Mouse (Mus musculus): ENCODE data around the gene Slc6a6. TPM values are rescaled to one million over a fixed set of nuclear protein-coding genes. Genes with fewer than 3 reads are reported as not detected.

The Slc6a6 gene
- total RNA-seq (2021) = 100 to 1,000 TPM; 209 to 474 TPM
- long read RNA-seq, experiment 1, full-length matches to known transcripts = 41 of 75 reads
- long read RNA-seq, experiment 1, partial matches to known transcripts = 1 of 75 reads
- long read RNA-seq, experiment 1, other reads (novel, unspliced or antisense) = 33 of 75 reads
- long read RNA-seq, experiment 2, full-length matches to known transcripts = 229 of 360 reads
- long read RNA-seq, experiment 2, partial matches to known transcripts = 40 of 360 reads
- long read RNA-seq, experiment 2, other reads (novel, unspliced or antisense) = 91 of 360 reads

DNA sequence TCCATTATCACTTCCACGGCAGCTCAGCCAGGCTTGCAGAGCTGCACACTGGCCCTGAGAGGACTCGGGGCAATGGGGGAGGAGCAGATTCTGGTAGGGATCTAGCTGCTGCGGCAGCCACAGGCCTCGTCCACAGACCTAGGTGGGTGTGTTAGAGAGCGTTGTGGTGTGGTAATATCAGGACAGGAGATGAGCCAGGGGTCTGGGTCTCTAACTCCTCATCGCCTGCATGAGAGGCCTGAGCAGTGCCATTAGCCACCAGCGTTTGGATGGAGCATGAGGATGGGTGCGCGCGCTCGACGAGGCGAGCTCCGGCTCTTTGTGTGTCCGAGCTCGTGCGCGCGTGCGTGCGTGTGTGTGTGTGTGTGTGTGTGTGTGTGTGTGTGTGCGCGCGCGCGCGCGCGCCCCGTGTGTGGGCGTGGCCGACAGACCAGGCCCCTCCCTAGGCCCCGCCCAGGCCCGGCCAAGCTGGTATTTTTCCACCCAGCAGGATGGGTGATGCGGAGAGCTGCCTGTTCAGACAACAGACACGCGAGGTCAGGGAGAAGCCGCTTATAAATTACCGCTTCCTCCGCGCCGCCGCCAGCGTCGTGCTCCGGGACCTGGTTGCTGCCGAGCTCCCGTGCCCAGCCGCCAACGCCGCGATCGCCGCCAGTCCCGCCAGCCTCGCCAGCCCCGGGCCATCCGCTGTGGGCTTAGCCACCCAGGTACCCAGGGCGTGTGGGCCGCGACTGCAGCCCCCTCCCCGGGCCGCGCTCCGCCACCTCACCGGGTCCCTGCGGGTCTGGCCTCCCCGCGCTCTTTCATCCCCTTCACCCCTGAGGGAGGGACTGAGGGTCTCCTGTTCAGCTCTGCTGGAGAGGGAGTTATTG lies at the start of gene Slc6a6:
Gene Slc6a6 (plus strand): TSS at position 452 of the 872 bp plus-strand sequence.
- peak; percentile 95 to 96 for DNase-seq (ENCODE audit: low spot score in 2 of 2)

GRCm38 (mm10) chr6:91634417-91634816 lies 49.4 kb upstream of the Slc6a6 start:
- no peak for DNase-seq (ENCODE audit: low spot score in 2 of 2)

DNA sequence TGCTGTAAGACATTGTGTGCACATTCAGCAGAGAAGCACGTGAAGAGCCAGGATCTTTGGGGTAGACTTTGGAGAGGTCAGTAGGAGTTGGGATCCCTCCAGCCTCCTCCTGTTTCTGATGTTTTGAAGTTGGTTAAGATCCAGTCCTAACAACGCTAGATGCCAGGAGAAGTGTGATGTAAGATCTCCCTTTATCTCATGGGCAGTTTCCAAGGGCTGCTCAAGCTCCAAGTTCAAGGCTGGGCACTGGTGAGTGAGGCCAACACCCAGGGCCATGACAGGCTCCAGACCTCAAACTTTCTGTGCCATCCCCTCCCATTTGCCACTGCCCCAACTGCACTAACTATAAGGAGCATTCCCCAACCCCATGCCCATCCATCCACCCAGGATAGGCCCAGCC lies 49.0 kb upstream of the Slc6a6 start:
- DNase-seq (ENCODE audit: low spot score in 2 of 2) = no peak

DNA sequence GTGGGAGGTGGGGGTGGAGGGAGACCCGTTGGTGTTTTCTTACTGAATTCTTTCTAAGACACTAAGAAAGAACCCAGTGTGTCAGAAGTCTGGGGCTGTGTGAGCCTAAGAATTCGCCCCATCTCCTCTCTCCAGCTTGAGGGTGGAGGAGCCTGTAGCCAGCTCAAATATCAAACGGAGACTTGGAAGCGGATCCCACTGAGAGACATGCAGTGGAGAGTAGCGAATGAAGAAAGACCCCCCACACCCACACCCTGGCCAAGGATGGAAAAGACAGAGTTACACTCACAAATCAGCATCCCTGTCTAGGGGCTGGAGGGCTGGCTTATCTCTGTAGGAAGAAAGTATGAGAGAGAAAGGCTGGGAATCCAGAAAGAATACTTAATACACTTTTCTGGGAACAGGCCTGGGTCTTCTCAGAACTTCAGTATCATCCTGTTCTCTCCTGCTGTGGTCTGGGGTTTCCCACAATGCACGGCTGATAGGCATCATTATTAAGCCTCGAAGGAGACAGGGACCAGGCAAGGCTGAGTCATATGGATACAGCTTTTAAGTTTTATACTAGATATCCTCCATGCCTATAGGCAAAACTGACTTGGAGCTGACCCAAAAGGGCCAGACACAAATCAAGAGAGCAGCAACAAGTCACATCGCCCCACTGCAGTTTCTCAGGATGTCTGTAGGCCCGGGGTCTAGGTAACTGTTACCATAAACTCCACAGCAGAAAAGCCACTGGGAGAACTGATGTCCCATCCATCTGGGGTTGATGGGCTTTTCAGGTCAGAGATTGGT lies 45.5 kb upstream of the Slc6a6 start:
- DNase-seq (ENCODE audit: low spot score in 2 of 2) = no peak

DNA sequence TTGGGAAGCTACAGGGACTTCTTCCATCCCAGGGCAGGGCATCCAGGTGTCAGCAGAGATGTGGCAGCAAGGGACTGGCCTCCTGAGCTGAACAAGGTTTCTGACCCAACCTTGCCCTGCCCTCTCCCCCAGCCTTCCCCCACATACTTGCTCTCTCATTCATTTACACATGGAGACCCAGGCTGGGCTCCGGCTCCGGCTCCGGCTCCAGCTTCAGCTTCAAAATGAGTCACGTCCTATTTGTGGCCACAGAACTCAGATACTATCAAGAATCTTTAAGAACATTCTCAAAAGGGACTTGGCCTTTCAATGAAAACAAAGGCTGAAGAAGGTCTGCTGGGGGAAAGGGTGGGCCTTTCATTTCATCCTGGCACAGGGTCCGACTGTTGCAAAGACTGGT lies 40.8 kb upstream of the Slc6a6 start:
- no peak for DNase-seq (ENCODE audit: low spot score in 2 of 2)

GRCm38 (mm10) chr6:91643416-91643921 lies 40.4 kb upstream of the Slc6a6 start:
- DNase-seq (ENCODE audit: low spot score in 2 of 2) = no peak

GRCm38 (mm10) chr6:91646019-91646418 lies 37.8 kb upstream of the Slc6a6 start:
- DNase-seq (ENCODE audit: low spot score in 2 of 2) = no peak

- no peak for DNase-seq (ENCODE audit: low spot score in 2 of 2)
Measured at GRCm38 (mm10) chr6:91646822-91647221, 37.0 kb upstream of the Slc6a6 start.

GRCm38 (mm10) chr6:91647385-91647791 lies 36.5 kb upstream of the Slc6a6 start:
- no peak for DNase-seq (ENCODE audit: low spot score in 2 of 2)

- DNase-seq (ENCODE audit: low spot score in 2 of 2) = no peak
Measured at GRCm38 (mm10) chr6:91650255-91650654, 33.6 kb upstream of the Slc6a6 start.

DNA sequence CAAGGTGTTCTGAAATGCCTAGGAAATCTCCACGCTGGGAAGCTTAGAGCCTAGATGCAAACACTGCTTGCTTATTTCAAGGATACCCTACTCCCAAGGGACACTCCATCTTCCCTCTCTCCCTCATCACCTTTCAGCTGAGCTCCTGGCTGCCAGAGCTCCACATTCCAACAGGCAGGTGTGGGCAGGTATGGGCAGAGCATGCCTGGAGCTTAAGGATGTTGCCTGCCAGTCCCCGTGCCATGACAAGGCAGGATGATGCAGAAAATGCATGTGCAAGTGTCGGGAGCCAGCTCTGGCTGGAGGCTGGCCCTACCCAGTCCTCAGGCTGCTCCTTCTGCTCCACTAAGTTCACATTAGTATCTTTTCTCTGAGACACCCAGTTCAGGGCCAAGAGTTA lies 31.6 kb upstream of the Slc6a6 start:
- no peak for DNase-seq (ENCODE audit: low spot score in 2 of 2)

DNA sequence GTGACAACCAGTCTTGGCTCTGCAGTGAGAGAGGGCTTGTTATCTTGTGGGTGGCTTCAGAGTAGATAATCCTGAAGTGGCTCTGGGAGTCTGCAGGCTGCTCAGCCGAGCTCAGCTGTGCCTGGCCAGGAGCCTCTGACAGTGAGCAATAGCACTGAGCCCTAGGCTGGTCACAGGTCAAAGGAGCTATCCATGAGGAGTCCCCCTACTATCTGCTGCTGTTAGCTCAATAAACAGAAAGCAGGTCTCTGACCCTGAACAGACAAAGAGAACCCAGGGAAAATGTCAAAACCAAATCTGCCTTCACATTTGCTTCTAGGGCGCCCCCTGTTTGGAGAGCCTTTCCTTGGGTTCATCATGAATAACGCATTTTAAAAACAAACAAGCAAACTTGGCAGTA lies 28.6 kb upstream of the Slc6a6 start:
- DNase-seq (ENCODE audit: low spot score in 2 of 2) = no peak

GRCm38 (mm10) chr6:91655874-91656433 lies 27.9 kb upstream of the Slc6a6 start:
- no peak for DNase-seq (ENCODE audit: low spot score in 2 of 2)

- DNase-seq (ENCODE audit: low spot score in 2 of 2) = no peak
Measured at GRCm38 (mm10) chr6:91658288-91658687, 25.6 kb upstream of the Slc6a6 start.

DNA sequence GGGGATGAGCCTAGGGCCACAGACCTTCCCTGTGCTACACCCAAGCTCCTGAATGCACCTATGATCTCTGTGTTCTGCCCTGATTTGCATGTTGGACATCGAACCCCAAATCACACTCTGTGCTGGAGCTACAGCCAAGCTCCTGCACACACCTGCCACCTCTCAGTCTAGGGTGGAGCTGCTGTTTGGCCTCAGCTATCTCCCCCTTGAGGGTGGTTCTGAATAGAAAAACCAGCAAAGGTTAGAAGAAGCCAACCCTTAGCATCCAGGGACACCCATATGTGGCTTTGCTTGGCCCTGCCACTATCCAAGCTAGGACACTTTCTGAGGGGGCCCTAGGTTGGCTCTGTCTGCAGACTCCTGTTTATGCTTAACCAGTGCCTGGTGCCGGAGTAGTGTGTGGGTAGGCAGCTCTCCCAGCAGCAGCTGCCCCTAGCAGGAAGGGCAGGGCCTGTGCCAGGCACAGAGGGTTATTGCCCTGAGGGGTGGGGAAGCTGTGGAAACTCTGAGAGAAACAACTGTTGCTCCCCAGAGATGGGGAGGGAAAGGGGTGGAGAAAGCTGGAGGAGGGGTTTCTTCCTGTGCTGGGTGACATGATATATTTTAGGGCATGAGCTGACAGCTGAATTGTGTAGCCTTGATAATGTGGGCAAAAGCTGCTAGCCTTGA lies 23.9 kb upstream of the Slc6a6 start:
- DNase-seq (ENCODE audit: low spot score in 2 of 2) = peak in 1 of 2 experiments; percentile 41

DNA sequence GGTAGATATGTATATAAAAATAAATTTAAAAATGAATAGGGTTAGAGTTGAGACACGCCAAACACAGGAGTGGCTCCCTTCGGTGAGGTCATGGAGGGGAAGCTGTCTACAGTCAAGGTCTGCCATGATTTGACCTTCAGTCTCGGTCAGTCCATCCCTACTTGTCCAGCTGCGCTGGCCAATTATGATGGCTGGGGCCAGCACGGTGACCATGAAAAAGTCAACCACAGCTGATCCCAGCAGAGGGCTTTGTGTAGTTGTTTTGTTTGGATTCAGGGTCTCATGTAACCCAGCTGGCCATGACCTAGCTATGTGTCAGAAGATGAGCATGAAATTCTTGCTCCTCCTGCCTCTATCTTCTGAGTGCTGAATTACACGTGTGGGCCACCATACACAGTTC lies 21.6 kb upstream of the Slc6a6 start:
- peak in 1 of 2 experiments; percentile 33 for DNase-seq (ENCODE audit: low spot score in 2 of 2)

DNA sequence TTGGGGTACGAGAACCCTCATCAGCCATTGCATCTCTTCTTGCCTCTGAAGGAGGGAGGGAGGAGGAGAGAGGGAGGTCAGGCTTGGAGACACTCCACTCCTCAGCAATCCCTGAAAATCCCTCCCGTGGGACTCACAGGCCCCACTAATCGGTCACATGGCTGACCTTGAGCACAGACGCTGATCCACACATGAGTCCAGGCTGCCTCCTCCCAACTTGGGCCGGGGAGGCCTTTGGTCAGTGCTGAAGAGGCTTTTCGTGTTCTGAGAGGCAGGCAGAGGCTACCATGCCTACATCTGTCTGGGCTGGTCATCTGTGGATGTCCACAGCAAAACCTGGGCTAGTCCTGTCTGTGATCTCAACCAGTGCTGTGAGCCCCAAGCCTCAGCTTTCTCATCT lies 20.2 kb upstream of the Slc6a6 start:
- DNase-seq (ENCODE audit: low spot score in 2 of 2) = peak in 1 of 2 experiments; percentile 18

GRCm38 (mm10) chr6:91665267-91665666 lies 18.6 kb upstream of the Slc6a6 start:
- DNase-seq (ENCODE audit: low spot score in 2 of 2) = no peak

GRCm38 (mm10) chr6:91665990-91666700 lies 17.7 kb upstream of the Slc6a6 start:
- no peak for DNase-seq (ENCODE audit: low spot score in 2 of 2)

DNA sequence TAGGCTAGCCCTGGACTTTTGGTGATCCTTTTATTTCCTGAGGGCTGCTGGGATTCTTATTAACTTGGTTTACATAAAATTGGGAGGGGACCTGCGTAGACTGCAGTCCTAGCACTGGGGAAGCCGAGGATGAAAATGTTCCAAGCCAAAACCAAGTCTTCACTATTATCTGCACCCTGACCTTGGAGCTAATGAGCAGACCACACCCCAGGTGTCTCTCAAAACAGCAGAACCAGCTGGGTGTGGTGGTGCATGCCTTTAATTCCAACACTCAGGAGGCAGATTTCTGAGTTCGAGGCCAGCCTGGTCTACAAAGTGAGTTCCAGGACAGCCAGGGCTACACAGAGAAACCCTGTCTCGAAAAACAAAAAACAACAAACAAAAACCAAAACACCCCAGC lies 16.7 kb upstream of the Slc6a6 start:
- DNase-seq (ENCODE audit: low spot score in 2 of 2) = no peak

Measured in adrenal gland, adult 18-20 months (tissue).